Mouse (Mus musculus) liver (tissue): ENCODE results near the gene Gm10382.
"Not testable (repeated sequence)": the region's sequence is repeated elsewhere in the genome, so short reads cannot be mapped to it uniquely, and the experiment has no call there.

ENCODE experiments used
- DNase-seq: peaks from one replicate; pipeline ENCODE4 v3.0.0-alpha.2; 2020; ENCODE audit warnings: mixed read lengths

Gene Gm10382

GRCm38 (mm10) chr5:125393622-125394603, 4.8 kb downstream of the Gm10382 start:
- DNase-seq, result peak; percentile 91

DNA sequence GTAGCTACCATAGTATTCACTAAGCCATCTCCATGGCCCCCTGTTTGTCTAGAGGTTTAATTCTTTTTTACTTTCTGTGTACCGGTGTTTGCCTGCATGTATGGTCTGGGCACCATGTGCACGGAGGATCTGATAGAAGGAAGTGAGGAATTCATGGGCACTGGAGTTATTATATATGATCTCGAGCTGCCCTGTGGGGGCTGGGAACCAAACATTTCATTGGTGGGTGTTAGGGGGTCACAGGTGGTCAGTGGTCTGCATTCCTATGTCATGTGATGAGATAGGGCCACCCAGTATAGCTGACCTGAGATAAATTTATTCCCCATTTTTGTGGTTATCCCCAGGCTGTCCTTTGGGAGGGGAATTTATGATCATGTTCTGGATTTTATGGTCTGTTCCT, 5.9 kb downstream of the Gm10382 start:
- DNase-seq, result no peak

GRCm38 (mm10) chr5:125400903-125401302, 11.8 kb downstream of the Gm10382 start:
- no peak for DNase-seq

DNA sequence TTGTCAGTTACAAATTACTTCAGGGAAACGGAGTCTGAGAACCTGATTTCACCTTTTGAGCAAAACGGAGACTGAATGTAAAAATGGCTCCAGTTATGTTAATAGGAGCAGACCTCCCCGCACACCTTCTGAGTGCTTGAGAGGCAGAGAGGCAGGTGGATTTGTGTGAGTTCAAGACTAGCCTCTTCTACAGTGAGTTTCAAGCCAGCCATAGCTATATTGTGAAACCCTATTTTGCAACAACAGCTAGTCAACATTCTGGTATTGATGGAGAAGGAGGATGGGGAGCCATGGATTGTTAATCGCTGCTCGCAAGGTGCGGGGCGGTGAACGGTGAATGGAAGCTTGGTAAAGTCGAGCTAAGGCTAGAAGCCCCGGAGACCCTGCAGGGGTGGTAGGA, 13.4 kb downstream of the Gm10382 start:
- no peak for DNase-seq

DNA sequence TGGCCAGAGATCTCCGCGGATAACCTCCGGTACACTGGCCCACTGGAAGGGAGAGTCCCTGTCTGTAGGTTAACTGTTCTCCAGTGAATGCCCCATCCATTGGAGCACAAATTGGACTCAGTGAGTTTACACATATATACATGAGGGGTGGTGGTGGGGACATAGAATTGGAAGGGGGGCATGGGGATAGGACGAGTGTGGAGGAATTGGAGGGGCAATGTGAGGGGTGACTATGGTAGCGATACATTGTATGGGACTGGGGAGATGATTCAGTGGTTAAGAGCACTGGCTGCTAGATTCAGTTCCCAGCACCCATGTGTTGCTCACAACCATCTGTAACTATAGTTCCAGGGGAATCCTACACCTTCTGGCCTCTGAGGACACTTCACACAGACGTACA, 13.9 kb downstream of the Gm10382 start:
- DNase-seq, result no peak

DNA sequence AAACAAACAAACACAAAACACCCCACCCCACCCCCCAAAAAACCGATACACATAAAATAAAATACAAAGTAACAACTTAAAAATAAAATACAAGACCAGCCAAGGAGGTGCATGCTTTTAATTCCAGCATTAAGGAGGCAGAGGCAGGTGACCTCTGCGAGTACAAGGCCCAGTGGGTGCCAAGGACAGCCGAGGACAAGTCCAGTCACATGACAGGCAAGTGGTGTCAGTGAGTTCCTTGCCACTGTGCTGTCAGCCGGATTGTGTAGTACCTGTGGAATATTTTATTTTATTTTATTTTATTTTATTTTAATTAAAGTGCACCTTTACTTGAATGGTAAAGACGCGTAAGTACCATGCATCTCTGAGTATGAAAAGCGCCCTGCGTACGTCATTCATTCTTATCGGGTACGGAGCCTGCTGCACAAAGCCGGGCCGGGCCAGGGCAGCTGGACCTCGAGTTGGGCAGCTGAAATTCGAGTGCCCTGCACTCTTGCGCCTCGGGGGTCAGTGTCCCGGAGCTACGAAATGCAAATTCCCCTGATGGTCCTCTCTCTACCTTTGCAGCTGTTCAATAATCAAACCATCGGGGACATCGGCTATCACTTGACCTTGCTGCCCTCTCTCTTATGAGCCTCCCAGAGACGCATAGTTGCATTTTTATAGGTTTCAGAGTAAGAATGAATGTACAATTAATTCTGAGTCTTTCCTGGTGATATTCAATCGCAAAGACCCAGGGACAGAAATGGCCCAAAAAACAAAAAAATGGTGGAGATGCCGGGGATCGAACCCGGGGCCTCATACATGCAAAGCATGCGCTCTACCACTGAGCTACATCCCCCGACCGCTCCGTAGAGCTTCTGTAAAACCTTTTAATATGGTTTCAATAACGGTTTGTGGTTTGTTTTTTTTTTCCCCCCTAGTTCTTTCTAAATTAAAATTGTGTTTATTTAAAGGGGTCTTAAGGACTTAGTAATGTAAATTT, 14.7 kb downstream of the Gm10382 start:
- peak; percentile 81 for DNase-seq

DNA sequence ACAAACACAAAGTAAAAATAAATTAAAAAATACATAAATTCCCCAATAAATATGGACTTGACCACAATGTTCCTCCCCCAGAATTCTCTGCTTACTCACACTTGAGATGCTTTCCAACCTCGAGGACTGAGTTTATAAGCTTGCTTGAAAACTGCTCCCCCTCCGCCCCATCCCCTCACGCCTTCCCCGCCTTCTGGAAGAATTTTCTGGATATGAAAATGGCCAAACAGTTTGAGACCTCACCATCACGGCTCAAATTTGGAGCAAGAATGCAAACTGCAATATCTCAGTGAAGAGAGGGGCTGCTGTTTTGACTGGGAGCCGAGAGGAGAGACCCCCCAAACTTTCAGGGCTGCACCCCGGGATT, 15.4 kb downstream of the Gm10382 start:
- no peak for DNase-seq

DNA sequence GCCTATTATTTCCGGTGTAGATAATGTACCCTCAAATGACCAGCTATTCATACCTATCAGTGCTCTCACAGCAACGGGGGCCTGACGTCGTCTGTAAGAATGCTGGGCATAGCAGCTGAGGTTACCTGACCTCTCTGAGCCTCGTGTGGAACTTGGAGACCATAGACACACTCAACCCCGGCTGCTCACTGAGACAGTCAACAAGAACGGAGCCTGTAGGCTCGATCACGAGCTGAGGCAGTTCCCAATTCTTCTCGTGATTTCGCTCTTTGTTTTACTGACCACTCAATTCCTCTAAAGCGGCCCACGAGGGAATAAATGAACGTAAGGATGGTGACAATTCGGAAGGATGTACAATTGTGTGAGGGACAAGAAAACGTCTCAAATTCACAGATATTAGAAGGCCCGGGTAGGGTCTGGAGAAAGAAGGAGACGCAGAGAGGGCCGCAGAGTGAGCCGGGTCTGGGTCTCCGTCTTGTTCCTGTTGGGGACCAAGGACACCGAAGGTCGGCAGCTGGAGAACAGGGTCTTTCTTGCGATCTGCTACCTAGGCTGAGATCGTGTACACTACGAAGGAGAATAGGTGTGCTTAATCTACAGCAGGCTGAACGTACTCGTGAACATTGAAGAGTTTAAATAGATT, 15.9 kb downstream of the Gm10382 start:
- peak; percentile 76 for DNase-seq

- peak; percentile 88 for DNase-seq
Measured at GRCm38 (mm10) chr5:125405546-125406248, 16.6 kb downstream of the Gm10382 start.

DNA sequence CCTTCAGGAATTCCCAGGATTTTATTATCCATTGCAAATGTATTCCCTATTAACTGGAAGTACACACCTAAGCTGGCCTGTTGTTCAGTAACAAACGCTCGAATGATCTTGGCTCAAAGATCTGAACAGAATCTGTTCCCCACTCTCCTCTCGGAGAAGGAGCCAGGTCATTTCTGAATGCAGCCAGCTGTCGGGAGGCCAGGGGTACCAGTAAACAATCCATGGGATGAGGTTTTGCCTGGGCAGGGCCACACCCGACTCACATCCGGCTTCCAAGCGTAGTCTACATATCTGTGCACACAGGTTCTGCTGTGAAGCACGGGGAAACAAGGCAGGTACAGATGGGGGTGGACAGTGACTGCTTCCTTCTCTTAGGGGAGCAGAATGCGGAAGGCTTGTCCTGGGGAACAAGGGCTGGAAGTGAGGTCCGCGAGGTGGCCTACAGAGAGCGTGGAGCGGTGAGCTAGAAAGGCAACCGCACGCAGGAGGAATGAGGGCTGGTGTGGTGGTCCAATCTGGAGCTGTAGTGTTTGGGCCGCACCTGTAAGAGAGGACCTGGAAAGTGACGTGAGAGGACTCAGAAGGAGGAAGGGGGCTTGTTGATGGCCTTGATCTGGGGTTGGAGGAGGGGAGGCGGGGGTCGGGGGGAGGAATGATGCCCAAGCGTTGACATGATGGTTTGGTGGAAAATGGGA, 17.3 kb downstream of the Gm10382 start:
- DNase-seq, result peak; percentile 79

DNA sequence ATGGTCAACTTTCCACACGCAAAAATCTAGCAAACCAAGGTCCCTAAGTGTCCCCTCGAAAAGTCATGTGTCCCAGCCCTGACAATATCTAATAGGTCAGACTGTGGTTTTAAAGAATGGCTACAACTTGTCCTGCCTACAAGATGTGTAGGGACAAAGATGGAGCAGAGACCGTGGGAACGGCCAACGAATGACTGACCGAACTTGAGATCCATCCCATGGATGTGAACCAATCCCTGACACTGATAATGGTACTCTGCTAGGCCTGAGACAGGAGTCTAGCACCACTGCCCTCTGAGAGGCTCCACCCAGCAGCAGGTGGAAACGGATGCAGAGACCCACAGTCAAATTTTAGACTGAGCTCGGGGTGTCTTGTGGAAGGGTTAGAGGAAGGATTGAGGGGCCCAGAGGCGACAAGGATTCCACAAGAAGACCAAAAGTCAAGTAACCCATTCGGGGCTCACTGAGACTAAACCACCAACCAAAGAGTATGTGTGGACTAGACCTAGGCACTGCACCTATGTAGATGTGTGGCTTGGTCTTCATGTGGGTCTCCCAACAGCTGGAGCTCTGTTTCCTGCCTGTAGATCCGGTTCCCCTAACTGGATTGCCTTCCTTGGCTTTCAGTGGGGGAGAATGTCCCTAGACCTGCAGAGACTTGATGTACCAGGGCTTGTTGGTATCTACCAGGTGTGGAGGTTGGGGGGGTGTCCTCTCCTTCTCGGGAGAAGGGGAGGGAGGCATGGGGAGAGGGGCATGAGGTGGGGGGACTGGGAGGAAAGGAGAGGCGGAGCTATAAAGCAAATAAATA, 18.1 kb downstream of the Gm10382 start:
- DNase-seq, result no peak

GRCm38 (mm10) chr5:125407910-125408575, 18.9 kb downstream of the Gm10382 start:
- DNase-seq, result peak; percentile 33

- DNase-seq, result peak; percentile 91
Measured at GRCm38 (mm10) chr5:125408842-125409241, 19.7 kb downstream of the Gm10382 start.

- DNase-seq, result peak; percentile 66
Measured at GRCm38 (mm10) chr5:125409348-125410090, 20.4 kb downstream of the Gm10382 start.

DNA sequence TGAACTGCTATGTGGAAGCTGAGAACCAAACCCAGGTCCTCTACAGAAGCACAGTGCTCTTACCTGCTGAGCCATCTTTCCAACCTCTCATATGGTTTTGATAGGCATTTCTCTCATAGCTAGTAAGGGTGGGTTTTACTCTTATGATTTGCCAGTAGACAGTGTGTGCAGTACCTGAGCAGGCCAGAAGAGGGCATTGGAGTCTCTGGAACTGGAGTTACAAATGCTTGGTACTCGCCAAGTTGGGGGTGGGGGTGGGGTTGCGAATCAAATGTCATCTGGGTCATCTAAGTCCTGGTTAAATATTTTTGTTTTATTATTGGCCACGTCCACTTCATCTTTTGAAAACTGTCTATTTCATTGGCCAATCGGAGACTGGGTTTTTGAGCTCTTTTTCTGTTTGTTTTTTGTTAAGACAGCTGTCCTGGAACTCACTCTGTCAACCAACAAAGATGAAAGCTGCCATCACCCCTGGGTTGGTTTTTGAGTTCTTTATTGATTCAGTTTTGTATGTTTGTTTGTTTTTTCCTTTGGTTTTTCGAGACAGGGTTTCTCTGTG, 22.9 kb downstream of the Gm10382 start:
- DNase-seq, result peak; percentile 81

DNA sequence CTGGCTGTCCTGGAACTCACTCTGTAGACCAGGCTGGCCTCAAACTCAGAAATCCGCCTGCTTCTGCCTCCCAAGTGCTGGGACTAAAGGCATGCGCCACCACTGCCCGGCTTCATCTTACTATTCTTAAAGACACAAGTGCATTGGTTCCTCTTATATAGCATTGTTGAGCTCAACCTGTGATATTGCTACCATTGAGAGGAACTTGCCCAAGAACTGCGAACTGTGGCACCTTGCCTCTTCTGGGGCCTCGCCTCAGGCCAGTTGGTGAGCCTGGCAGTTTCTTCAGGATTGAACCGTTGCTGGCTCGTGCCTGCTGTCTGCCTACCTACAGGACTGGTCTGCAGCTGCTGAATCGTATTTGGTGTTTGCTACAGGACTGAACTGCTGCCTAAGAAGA, 23.4 kb downstream of the Gm10382 start:
- DNase-seq, result not testable (repeated sequence)

DNA sequence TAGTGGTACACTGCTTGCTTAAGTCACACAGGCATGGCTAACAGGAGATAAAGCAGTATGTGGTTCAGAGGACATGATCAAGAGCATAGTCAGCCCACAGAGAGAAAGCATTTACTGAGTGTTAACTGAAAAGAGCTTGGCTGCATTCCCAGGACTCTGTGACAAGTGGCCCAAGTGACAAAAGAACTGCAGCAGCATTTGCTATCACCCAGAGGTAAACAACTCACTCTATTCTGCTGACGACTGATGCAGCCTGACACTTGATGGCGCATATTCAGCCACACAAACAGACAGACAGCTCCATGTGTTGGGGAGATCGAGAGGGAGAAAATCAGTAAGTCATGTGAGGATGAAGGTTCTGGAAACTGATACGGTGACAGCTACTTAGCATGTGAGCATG, 24.6 kb downstream of the Gm10382 start:
- DNase-seq, result no peak

- no peak for DNase-seq
Measured at GRCm38 (mm10) chr5:125416183-125416582, 27.1 kb downstream of the Gm10382 start.

DNA sequence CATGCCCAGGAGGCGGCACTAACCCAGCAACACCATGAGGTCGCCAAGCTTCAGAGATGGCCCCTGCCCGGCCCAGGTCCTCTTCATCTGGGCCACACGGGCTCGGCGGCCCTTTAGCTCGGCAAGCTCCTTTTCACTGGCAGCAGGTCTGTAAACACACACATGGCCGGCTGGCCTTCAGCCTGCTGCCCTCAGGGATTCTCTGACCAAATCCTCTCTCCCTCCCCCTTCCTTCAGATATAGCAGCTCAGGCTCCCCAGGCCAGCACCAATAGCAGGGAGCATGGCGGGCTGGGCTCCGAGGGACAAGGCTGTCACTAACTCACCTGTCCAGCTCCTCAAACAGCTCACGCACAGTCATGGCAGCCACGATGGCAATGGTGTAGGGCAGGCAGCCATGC, 29.5 kb downstream of the Gm10382 start:
- no peak for DNase-seq
